Mouse (Mus musculus) heart, adult 8-10 months (tissue): Measurements from ENCODE around the gene Pik3c2g. TPM values are rescaled to one million over a fixed set of nuclear protein-coding genes. Genes with fewer than 3 reads are reported as not detected.
"Not testable (repeated sequence)": the region's sequence is repeated elsewhere in the genome, so short reads cannot be mapped to it uniquely, and the experiment has no call there.

Experiments
- DNase-seq: peaks from one replicate; pipeline ENCODE4 v3.0.0; 2022; ENCODE audit warnings: low spot score
- total RNA-seq, 4 experiments: library from RNA; stranded (reverse); gene quantifications; 2 replicates each; pipeline ENCODE4 v1.2.4; 2022

The Pik3c2g gene
- total RNA-seq, 4 experiments from 2014 or later: 0.09 to 1.9 TPM; not detected in 2

DNA sequence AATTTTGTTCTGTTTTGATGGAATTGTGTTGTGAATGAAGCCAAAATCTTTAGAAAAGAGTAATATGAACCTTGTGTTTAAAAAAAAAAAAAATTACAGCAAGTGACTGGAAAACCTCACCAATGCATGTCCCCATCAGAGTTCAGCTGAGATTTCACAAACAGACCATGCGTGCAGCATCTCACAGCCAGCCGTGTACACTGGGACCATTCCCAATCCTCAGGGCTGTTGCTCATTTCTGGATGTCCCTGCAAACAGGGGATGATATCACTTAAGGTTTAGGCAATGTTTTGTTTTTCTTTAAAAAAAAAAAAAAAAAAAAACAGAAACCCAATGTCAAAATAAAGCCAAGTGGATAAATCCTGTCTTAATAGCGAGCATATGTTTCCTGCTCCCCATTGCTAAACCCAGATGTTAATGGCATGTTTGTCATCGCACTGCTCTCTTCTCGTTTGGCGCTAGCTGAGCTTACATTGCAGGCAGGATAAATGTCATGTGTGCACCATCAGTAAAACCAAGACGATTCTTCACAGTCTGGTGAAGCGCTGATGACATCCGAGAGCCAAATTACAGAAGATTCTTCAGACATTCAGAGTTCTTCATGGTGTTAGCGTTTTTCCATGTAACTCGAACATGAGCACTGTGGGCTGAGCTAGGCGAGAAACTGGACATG lies 322.1 kb downstream of the Pik3c2g start:
- peak; percentile 31 for DNase-seq

- no peak for DNase-seq
Observed at GRCm38 (mm10) chr6:139928766-139929165, 341.7 kb downstream of the Pik3c2g start.

DNA sequence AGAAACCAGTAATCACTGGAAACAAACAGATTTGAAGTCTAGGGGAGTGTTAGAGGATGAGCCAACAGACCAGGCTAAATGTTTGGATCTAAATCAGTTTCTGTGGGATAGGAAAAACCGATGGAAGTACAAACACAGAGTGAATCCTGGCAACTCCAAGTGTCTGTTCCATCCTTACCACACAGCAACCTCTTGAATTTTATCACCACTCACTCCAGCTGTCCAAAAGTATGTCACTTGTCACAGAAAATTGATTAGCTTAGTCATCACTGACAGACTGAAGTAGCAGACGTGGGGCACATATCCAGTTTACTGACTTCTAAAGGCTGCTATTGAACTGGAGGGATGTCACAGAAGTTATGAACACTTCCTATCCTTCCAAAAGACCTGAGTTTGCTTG lies 347.8 kb downstream of the Pik3c2g start:
- no peak for DNase-seq

DNA sequence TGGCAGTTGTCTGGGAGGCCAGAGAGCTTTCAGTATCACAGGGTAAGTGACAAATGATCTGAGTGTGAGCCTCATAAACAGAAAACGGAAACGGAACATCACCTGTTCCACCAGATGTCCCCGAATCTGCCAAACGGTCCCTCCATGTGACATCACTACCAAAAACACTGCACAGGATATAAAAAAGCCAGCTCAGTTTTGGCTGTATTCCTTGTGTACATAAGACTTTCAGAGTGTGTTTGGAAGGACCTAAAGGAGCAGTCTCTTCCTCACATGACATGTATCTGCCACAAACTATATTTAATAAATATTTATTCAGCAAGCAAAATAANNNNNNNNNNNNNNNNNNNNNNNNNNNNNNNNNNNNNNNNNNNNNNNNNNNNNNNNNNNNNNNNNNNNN lies 350.6 kb downstream of the Pik3c2g start:
- not testable (repeated sequence) for DNase-seq

GRCm38 (mm10) chr6:139947106-139947879 lies 360.3 kb downstream of the Pik3c2g start:
- no peak for DNase-seq

GRCm38 (mm10) chr6:139953596-139953995 lies 366.6 kb downstream of the Pik3c2g start:
- peak; percentile 16 for DNase-seq

- DNase-seq: no peak
Observed at GRCm38 (mm10) chr6:139957531-139958241, 370.7 kb downstream of the Pik3c2g start.

DNA sequence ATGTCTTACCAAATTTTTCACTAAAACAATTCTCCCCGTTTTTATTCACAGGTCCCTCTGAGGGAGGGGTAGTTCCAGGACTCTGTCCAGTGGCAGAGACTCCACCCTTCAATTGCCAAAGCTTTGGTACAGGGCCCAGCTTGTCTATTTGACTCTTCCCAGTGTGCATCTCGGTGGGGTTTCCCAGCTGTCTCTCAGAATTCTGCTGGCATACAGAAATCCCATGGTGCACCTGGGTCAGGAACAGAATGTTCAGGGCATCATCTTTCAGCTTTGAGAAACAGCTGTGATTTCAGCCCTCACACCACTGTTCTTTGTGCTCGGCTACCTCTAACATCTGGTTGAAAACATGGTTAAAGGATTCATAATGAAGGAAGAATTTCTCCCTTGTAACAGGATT lies 376.8 kb downstream of the Pik3c2g start:
- DNase-seq: no peak

DNA sequence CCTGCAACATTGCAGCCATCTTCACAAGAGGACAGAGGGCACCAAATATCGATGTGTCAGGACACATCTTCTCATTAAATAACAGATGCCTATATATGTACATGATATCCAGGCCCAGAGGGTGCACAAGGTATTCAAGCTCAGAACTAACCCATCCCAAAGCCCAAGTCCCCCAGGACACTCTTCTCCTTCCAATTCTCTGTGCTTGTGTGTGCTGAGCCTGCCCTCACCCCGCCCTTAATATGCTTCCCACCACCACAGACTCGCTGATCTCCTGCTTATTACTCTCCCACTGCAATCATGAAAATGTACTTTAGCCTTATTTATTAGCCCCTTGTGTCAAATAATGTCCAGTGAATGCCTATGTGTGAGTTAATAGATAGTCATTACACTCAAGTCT lies 377.9 kb downstream of the Pik3c2g start:
- DNase-seq: no peak

DNA sequence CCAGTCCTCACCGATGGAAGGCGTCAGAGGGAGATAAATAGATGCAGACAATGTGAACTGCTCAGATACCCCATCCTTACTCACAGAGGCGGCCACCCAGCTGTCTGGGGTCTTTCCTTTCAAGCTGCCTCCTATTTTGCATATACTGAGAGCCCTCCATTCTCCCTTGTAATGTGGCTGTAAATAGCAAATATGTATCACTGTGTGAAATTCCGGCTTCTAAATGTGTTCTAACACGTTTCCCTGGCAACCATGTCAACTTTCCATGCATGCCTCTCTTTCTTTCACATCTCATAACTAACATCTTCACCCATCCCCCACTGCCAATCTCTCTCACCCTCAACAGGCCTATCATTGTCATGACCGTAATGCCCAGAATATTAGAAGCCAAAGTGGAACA lies 379.7 kb downstream of the Pik3c2g start:
- no peak for DNase-seq

GRCm38 (mm10) chr6:139971608-139972298 lies 384.7 kb downstream of the Pik3c2g start:
- no peak for DNase-seq

DNA sequence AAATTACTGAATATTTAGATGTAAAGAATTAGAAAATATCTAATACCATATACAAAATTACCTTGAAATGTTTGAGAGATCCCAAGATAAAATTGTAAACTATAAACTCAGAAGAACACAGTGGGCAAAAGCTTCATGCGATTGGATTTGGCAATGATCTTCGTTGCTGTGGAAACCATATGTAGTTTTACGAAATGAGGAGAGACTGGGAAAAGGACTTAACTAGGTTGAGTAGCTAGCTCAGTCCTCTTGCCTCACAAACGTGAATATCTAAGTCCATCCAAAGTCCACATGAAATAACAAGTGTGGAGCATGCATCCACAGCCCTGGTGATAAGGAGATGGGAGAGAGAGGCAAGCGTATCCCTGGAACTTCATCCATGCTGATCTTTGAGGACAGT lies 387.6 kb downstream of the Pik3c2g start:
- no peak for DNase-seq

GRCm38 (mm10) chr6:139978114-139978513 lies 391.1 kb downstream of the Pik3c2g start:
- DNase-seq: no peak

GRCm38 (mm10) chr6:139981061-139981460 lies 394.0 kb downstream of the Pik3c2g start:
- no peak for DNase-seq

DNA sequence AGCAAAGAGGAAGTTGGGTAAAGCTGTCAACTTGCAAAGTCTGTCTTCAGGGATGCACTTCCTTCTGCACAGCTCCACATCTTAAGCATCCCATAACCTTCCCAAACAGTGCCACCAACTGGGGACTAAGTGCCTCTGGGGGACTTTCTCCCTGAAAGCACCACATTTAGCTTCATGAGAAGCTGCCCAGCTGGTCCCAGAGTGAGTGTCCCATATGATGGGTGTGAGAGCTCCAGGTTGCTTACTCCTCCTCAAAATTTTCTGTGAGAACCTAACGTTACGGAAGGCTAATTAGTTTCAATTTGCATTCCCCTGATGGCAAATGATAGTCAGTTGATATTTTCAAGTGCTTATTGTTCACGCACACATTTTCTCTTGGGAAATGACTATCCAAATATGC lies 397.0 kb downstream of the Pik3c2g start:
- DNase-seq: no peak

DNA sequence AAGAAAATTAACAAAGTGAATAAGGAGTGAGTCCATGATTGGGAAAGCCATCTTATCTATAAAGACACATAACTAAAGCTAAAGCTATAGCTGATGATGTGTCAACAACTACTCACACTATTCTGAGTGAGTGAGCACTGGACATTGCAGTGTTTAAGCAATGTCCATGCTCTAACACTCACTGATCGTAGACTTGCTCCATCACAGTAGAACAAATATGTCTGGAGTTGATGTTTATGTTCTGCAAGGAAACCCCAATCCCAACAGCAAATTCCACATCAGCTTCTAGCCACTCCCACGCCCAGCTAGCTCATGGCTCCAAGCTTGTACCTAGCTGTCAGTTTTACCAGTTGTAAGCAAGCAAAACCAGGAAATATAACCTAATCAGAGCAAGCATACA lies 399.5 kb downstream of the Pik3c2g start:
- no peak for DNase-seq

- DNase-seq: no peak
Observed at GRCm38 (mm10) chr6:139989075-139989474, 402.1 kb downstream of the Pik3c2g start.

DNA sequence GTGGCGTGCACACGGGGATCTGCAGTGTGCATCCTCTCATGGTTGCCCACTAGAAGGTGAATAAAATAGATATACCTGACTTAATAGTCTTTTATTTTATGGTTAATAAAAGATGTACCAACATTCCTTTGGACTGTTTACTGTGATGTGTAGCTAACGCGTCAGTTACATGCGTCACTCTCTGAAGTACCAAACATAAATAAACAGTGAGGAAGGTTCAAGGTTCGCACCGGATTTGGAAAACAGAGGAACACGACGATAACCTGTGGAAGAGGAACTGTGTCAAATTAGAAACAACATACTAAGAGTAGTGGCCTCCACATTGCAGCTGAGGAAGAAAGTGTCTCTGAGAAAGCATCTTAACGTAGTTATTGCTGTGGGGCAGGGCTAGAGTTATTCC lies 402.6 kb downstream of the Pik3c2g start:
- DNase-seq: no peak

- no peak for DNase-seq
Observed at GRCm38 (mm10) chr6:140005181-140005580, 418.2 kb downstream of the Pik3c2g start.
